In genomic region chr9:37918018-37918417, GRCm38 (mm10) we compare ENCODE assay signal across 47 mouse cellular contexts. TPM values are rescaled to one million over a fixed set of nuclear protein-coding genes. Genes with fewer than 3 reads are reported as not detected.
"Had no signal": no experiment of that assay in that cellular context is flagged by ENCODE, and none has a peak within 500 bp of the region (broad histone marks: within the 10 kb centered on the region; RNA-seq: fewer than 3 reads in every experiment).

No protein-coding gene starts in this region.

- H3K27ac ChIP-seq: limb, embryonic 10.5 days; limb, embryonic 12.5 days; limb, embryonic 13.5 days; limb, embryonic 15.5 days; liver, embryonic 12.5 days; liver, embryonic 13.5 days; liver, embryonic 14.5 days; liver, embryonic 15.5 days; lung, embryonic 15.5 days; macrophage; midbrain, embryonic 10.5 days; midbrain, embryonic 12.5 days; midbrain, embryonic 13.5 days; midbrain, embryonic 15.5 days; neural tube, embryonic 12.5 days had no signal

- H3K9ac ChIP-seq: limb, embryonic 12.5 days; limb, embryonic 13.5 days; limb, embryonic 15.5 days; liver, embryonic 12.5 days; liver, embryonic 13.5 days; liver, embryonic 14.5 days; liver, embryonic 15.5 days; liver, postnatal 0 days; lung, embryonic 14.5 days; lung, embryonic 15.5 days; midbrain, embryonic 12.5 days; midbrain, embryonic 13.5 days; midbrain, embryonic 15.5 days; neural tube, embryonic 12.5 days had no signal

- ATAC-seq: liver, embryonic 12.5 days; liver, postnatal 0 days; lung, postnatal 0 days; midbrain, embryonic 13.5 days; midbrain, embryonic 15.5 days; midbrain, embryonic 16.5 days had no signal

- H3K4me2 ChIP-seq: limb, embryonic 12.5 days; limb, embryonic 13.5 days; limb, embryonic 15.5 days; liver, embryonic 11.5 days; liver, embryonic 12.5 days; liver, embryonic 13.5 days; liver, embryonic 15.5 days; lung, embryonic 14.5 days; lung, embryonic 15.5 days; midbrain, embryonic 11.5 days; midbrain, embryonic 12.5 days; midbrain, embryonic 13.5 days; midbrain, embryonic 15.5 days; neural tube, embryonic 12.5 days had no signal

- H3K36me3 ChIP-seq: limb, embryonic 10.5 days; limb, embryonic 12.5 days; limb, embryonic 13.5 days; limb, embryonic 15.5 days; liver, embryonic 12.5 days; liver, embryonic 13.5 days; liver, embryonic 15.5 days; lung, embryonic 15.5 days; midbrain, embryonic 10.5 days; midbrain, embryonic 12.5 days; midbrain, embryonic 13.5 days; midbrain, embryonic 15.5 days; neural tube, embryonic 12.5 days had no signal

- H3K9me3 ChIP-seq: limb, embryonic 10.5 days; limb, embryonic 12.5 days; limb, embryonic 13.5 days; limb, embryonic 15.5 days; liver, embryonic 12.5 days; liver, embryonic 13.5 days; liver, embryonic 15.5 days; lung, embryonic 15.5 days; megakaryocyte, embryonic 14.5 days; midbrain, embryonic 10.5 days; midbrain, embryonic 12.5 days; midbrain, embryonic 13.5 days; midbrain, embryonic 15.5 days; neural tube, embryonic 12.5 days had no signal

- DNase-seq: left cerebral cortex, postnatal 4 days; liver; liver, embryonic 13.5 days; liver, postnatal 0 days; lung, adult 18-20 months; lung, adult 2 months; lung, embryonic 14.5 days; lung, postnatal 10 days; lung, postnatal 14 days; lung, postnatal 36 days; lung, postnatal 4 days; midbrain, embryonic 14.5 days had no signal

- H3K4me1 ChIP-seq: limb, embryonic 10.5 days; limb, embryonic 12.5 days; limb, embryonic 13.5 days; limb, embryonic 15.5 days; liver, embryonic 12.5 days; liver, embryonic 13.5 days; liver, embryonic 15.5 days; lung, embryonic 15.5 days; megakaryocyte, embryonic 14.5 days; midbrain, embryonic 10.5 days; midbrain, embryonic 12.5 days; midbrain, embryonic 13.5 days; midbrain, embryonic 15.5 days; neural tube, embryonic 12.5 days had no signal

- H3K27me3 ChIP-seq: limb, embryonic 12.5 days; limb, embryonic 13.5 days; limb, embryonic 15.5 days; liver, embryonic 12.5 days; liver, embryonic 13.5 days; liver, embryonic 15.5 days; lung, embryonic 15.5 days; megakaryocyte, embryonic 14.5 days; midbrain, embryonic 12.5 days; midbrain, embryonic 13.5 days; midbrain, embryonic 15.5 days; neural tube, embryonic 12.5 days had no signal

- H3K4me3 ChIP-seq: limb, embryonic 10.5 days; limb, embryonic 12.5 days; limb, embryonic 13.5 days; limb, embryonic 15.5 days; liver, embryonic 12.5 days; liver, embryonic 13.5 days; liver, embryonic 15.5 days; lung, embryonic 15.5 days; megakaryocyte, embryonic 14.5 days; midbrain, embryonic 10.5 days; midbrain, embryonic 12.5 days; midbrain, embryonic 13.5 days; midbrain, embryonic 15.5 days; myocyte; neural tube, embryonic 12.5 days had no signal

RNA-seq across cellular contexts. Expression of gene Olfr878, which starts 0.4 kb away (rescaled TPM):
- total RNA-seq: left cerebral cortex, postnatal 10 days; left cerebral cortex, postnatal 14 days; left cerebral cortex, postnatal 36 days; left cerebral cortex, postnatal 4 days; liver, adult 2 months; megakaryocyte progenitor cell, adult 5-6 weeks; megakaryocyte, adult 5-6 weeks; megakaryocyte-erythroid progenitor cell, adult 5-6 weeks; midbrain, postnatal 0 days; monocyte, adult 5-6 weeks had no signal
- polyA plus RNA-seq: limb, embryonic 10.5 days; limb, embryonic 11.5 days; limb, embryonic 12.5 days; limb, embryonic 13.5 days; limb, embryonic 14.5 days; limb, embryonic 15.5 days; liver, adult 2 months; liver, embryonic 11.5 days; liver, embryonic 12.5 days; liver, embryonic 13.5 days; liver, embryonic 14.5 days; liver, embryonic 15.5 days; liver, embryonic 16.5 days; liver, postnatal 0 days; lung, adult 2 months; lung, embryonic 14.5 days; lung, embryonic 15.5 days; lung, embryonic 16.5 days; lung, postnatal 0 days; macrophage; midbrain, embryonic 10.5 days; midbrain, embryonic 11.5 days; midbrain, embryonic 12.5 days; midbrain, embryonic 13.5 days; midbrain, embryonic 14.5 days; midbrain, embryonic 15.5 days; midbrain, embryonic 16.5 days; midbrain, postnatal 0 days; myocyte; neural tube, embryonic 11.5 days; neural tube, embryonic 12.5 days had no signal

RNA-seq across cellular contexts. Expression of gene Olfr145, which starts 21.5 kb away (rescaled TPM):
- total RNA-seq: left cerebral cortex, postnatal 14 days; left cerebral cortex, postnatal 25 days; left cerebral cortex, postnatal 4 days; liver, adult 2 months; megakaryocyte progenitor cell, adult 5-6 weeks; megakaryocyte, adult 5-6 weeks; megakaryocyte-erythroid progenitor cell, adult 5-6 weeks; midbrain, postnatal 0 days; monocyte, adult 5-6 weeks had no signal
- polyA plus RNA-seq: limb, embryonic 10.5 days; limb, embryonic 11.5 days; limb, embryonic 12.5 days; limb, embryonic 13.5 days; limb, embryonic 14.5 days; limb, embryonic 15.5 days; liver, adult 2 months; liver, embryonic 11.5 days; liver, embryonic 12.5 days; liver, embryonic 13.5 days; liver, embryonic 14.5 days; liver, embryonic 15.5 days; liver, embryonic 16.5 days; liver, postnatal 0 days; lung, adult 2 months; lung, embryonic 14.5 days; lung, embryonic 15.5 days; lung, embryonic 16.5 days; lung, postnatal 0 days; macrophage; midbrain, embryonic 10.5 days; midbrain, embryonic 11.5 days; midbrain, embryonic 12.5 days; midbrain, embryonic 13.5 days; midbrain, embryonic 14.5 days; midbrain, embryonic 15.5 days; midbrain, embryonic 16.5 days; midbrain, postnatal 0 days; myocyte; neural tube, embryonic 11.5 days; neural tube, embryonic 12.5 days had no signal
